Mouse (Mus musculus): ENCODE data around the gene Zfp286. TPM values are rescaled to one million over a fixed set of nuclear protein-coding genes. Genes with fewer than 3 reads are reported as not detected.

Zfp286 gene
- polyA plus RNA-seq, 1 experiment from 2014 or later, result 13.9 TPM

DNA sequence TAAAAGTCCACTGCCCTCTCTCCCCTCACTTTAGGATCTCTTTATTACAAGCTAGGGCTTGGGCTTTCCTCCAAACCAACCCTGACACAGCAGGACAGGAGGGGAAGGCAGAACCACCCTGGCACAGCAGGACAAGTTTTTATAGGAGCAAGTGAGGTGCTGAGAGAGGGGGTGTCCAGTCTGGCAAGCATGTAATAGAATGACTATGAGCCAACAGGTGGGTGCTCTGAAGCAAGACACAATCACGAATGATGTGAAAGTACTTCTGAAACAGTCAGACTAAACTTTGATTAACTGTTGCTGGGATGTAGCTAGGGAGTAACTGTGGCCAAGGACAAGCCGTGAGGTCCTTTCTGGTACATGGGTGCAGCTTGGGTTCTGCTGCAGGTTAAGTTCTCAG, 83.1 kb downstream of the Zfp286 start:
- Histone ChIP-seq H3K36me3 (ENCODE audit: control insufficient read depth, insufficient read depth, low read length) (no peaks in the 10 kb centered on the region), H3K27ac (replicated peaks in 1 of 2; ENCODE audit: control insufficient read depth in 1 of 2, insufficient read depth in 1 of 2, low read depth in 2 of 2, low read length in 2 of 2) (no peak overlapping the region), H3K9ac (ENCODE audit: low read length) (no peak overlapping the region), H3K4me1 (ENCODE audit: control insufficient read depth in 2 of 2, insufficient read depth in 2 of 2, low read length in 2 of 2) (peaks cover 8 to 18% of the 10 kb centered on the region in 2 experiments), H3K27me3 (ENCODE audit: control insufficient read depth, insufficient read depth, low read length) (no peaks in the 10 kb centered on the region), H3K4me2 (ENCODE audit: low read length) (no peak overlapping the region), H3K9me3 (ENCODE audit: control insufficient read depth, low read length) (no peaks in the 10 kb centered on the region), H3K4me3 (ENCODE audit: control insufficient read depth in 1 of 2, insufficient read depth in 1 of 2, low read depth in 1 of 2, low read length in 2 of 2) (no peak overlapping the region)
- no peak for ATAC-seq (ENCODE audit: insufficient number of reproducible peaks, insufficient read depth, low FRiP score, low read depth)
- WGBS, result 87% methylated on average over 2 of the region's 2 CpGs

Other genes with a start within 250 kb of the Zfp286 start
- gene Ubb, start 238.3 kb downstream of the Zfp286 start, polyA plus RNA-seq (2014; fragmentation: Nextera tagmentation; extraction: Ambion mirVana), result 2,716 and 2,876 TPM in 2 replicates
- gene Trpv2, start 215.0 kb downstream of the Zfp286 start, polyA plus RNA-seq (2014; fragmentation: Nextera tagmentation; extraction: Ambion mirVana), result 3.7 and 4.2 TPM in 2 replicates
- 19.4 and 21.2 TPM in 2 replicates for gene Lrrc75a, start 140.9 kb downstream of the Zfp286 start, polyA plus RNA-seq (2014; fragmentation: Nextera tagmentation; extraction: Ambion mirVana)
- gene Mmgt2, start 140.8 kb downstream of the Zfp286 start, polyA plus RNA-seq (2014; fragmentation: Nextera tagmentation; extraction: Ambion mirVana), result 55.9 and 56.7 TPM in 2 replicates
- 4.8 and 5.4 TPM in 2 replicates for gene Zfp287, start 57.6 kb downstream of the Zfp286 start, polyA plus RNA-seq (2014; fragmentation: Nextera tagmentation; extraction: Ambion mirVana)
- not detected in 2 replicates for gene Gm10428, start 36.4 kb downstream of the Zfp286 start, polyA plus RNA-seq (2014; fragmentation: Nextera tagmentation; extraction: Ambion mirVana)
- 4.0 and 5.4 TPM in 2 replicates for gene Trim16, start 30.8 kb upstream of the Zfp286 start, polyA plus RNA-seq (2014; fragmentation: Nextera tagmentation; extraction: Ambion mirVana)
- 0.11 and 0.14 TPM in 2 replicates for gene Fbxw10, start 57.6 kb upstream of the Zfp286 start, polyA plus RNA-seq (2014; fragmentation: Nextera tagmentation; extraction: Ambion mirVana)
- gene Tvp23b, start 90.0 kb upstream of the Zfp286 start, polyA plus RNA-seq (2014; fragmentation: Nextera tagmentation; extraction: Ambion mirVana), result 46.0 and 49.3 TPM in 2 replicates
- gene Cdrt4, start 161.7 kb upstream of the Zfp286 start, polyA plus RNA-seq (2014; fragmentation: Nextera tagmentation; extraction: Ambion mirVana), result not detected in 2 replicates